Mouse (Mus musculus) heart, postnatal 0 days (tissue): ENCODE data around the gene Zranb1. TPM values are rescaled to one million over a fixed set of nuclear protein-coding genes. Genes with fewer than 3 reads are reported as not detected.
A peak's percentile ranks its signal among the peaks of the same experiment; 100 is the strongest.

Source experiments
- ATAC-seq: fragments of 200-750 bp; cut with Nextera tagmentation; 2 replicates; pipeline ENCODE4 v1.8.0; 2017; ENCODE audit warnings: low read depth, moderate number of reproducible peaks, moderate library complexity; ENCODE audit not compliant: insufficient read depth
- DNase-seq: peaks from one replicate; pipeline ENCODE4 v3.0.0-alpha.2; 2016; ENCODE audit warnings: low spot score
- H3K27ac ChIP-seq: fragments of 300-500 bp; sonication (generic); 2 replicates; pipeline ENCODE4 v1.5.1; 2014; ENCODE audit warnings: low read depth, mild to moderate bottlenecking
- H3K27me3 ChIP-seq: fragments of 300-500 bp; sonication (generic); 2 replicates; pipeline ENCODE4 v1.6.1; 2014; ENCODE audit warnings: low read length, mixed read lengths; ENCODE audit not compliant: control insufficient read depth, insufficient read depth
- H3K36me3 ChIP-seq: fragments of 300-500 bp; sonication (generic); replicated peaks from 2 replicates; pipeline ENCODE4 v1.6.1; 2014; ENCODE audit warnings: low read length, mixed read lengths; ENCODE audit not compliant: control insufficient read depth, insufficient read depth
- H3K4me1 ChIP-seq: fragments of 300-500 bp; sonication (generic); 2 replicates; pipeline ENCODE4 v1.6.1; 2014; ENCODE audit warnings: antibody characterized with exemption; ENCODE audit not compliant: control insufficient read depth, insufficient read depth
- H3K4me2 ChIP-seq: fragments of 300-500 bp; sonication (generic); 2 replicates; pipeline ENCODE4 v1.6.1; 2014; ENCODE audit warnings: low read depth, mild to moderate bottlenecking, low read length, moderate library complexity
- H3K4me3 ChIP-seq: fragments of 300-500 bp; sonication (generic); 2 replicates; pipeline ENCODE4 v1.5.1; 2014; ENCODE audit warnings: low read depth, low read length
- H3K9ac ChIP-seq: fragments of 300-500 bp; sonication (generic); replicated peaks from 2 replicates; pipeline ENCODE4 v1.6.1; 2014; ENCODE audit warnings: low read depth, low read length, mixed read lengths
- H3K9me3 ChIP-seq: fragments of 300-500 bp; sonication (generic); replicated peaks from 2 replicates; pipeline ENCODE4 v1.6.1; 2016; ENCODE audit warnings: low read length; ENCODE audit not compliant: control insufficient read depth
- CTCF ChIP-seq: IDR thresholded peaks from 2 replicates; pipeline ENCODE4 v1.5.1; 2016; ENCODE audit warnings: antibody characterized with exemption, control low read depth, low read depth
- EP300 ChIP-seq: IDR thresholded peaks from 2 replicates; pipeline ENCODE4 v1.6.1; 2016; ENCODE audit warnings: antibody characterized with exemption, low read depth
- WGBS: fragments of 180-500 bp; shearing (Covaris S2); extraction: QIAGEN DNeasy Blood & Tissue Kit; methylation state at CpG from one replicate; pipeline ENCODE4 v1.1.7; 2014; 5-methylcytosine and 5-hydroxymethylcytosine counted together
- polyA plus RNA-seq: library from polyadenylated mRNA; unstranded; fragments of >200 nt; fragmentation: Nextera tagmentation; extraction: Ambion mirVana; gene quantifications from 2 replicates; pipeline ENCODE4 v1.2.1, GENCODE M21; 2015
- total RNA-seq: library from RNA; depleted of rRNA; stranded (reverse); fragments of >200 nt; gene quantifications from 2 replicates; pipeline ENCODE4 v1.2.3, GENCODE M21; 2014; ENCODE audit warnings: low replicate concordance

The Zranb1 gene
- total and polyA plus RNA-seq, 2 experiments from 2014 or later, result 9.9 to 49.6 TPM

GRCm38 (mm10) chr7:133010477-133010876 lies 79.5 kb downstream of the Zranb1 start:
- Histone ChIP-seq H3K4me3 (no peak overlapping the region), H3K9ac (0 out of 2 replicates have a peak overlapping the region, but pooled peaks have one; percentile 18), H3K4me1 (peaks cover 69% of the 10 kb centered on the region), H3K27me3 (no peaks in the 10 kb centered on the region), H3K27ac (peak overlapping the region; percentile 70), H3K36me3 (peaks cover 15% of the 10 kb centered on the region; the same call in 1 of the 2 replicates), H3K9me3 (no peaks in the 10 kb centered on the region), H3K4me2 (no peak overlapping the region)
- 79% methylated on average over 3 of the region's 3 CpGs for WGBS
- DNase-seq, result no peak
- TF ChIP-seq EP300, result no peak
- no peak for TF ChIP-seq CTCF
- no peak for ATAC-seq

- peaks cover 9% of the 10 kb centered on the region; the same call in 1 of the 2 replicates for H3K36me3 ChIP-seq
- H3K27me3 ChIP-seq, result no peaks in the 10 kb centered on the region
- H3K4me3 ChIP-seq, result no peak overlapping the region
- peak overlapping the region; percentile 31; the same call in 1 of the 2 replicates for H3K4me2 ChIP-seq
- peak overlapping the region; percentile 70 for H3K27ac ChIP-seq
- no peaks in the 10 kb centered on the region for H3K9me3 ChIP-seq
- no peak for TF ChIP-seq CTCF
- no peak for TF ChIP-seq EP300
- ATAC-seq, result peak; percentile 72
- peaks cover 75% of the 10 kb centered on the region for H3K4me1 ChIP-seq
- peak; percentile 78 for DNase-seq
- WGBS, result 22% methylated on average over 5 of the region's 5 CpGs
- H3K9ac ChIP-seq, result no peak overlapping the region
Measured at GRCm38 (mm10) chr7:133011191-133011590, 80.2 kb downstream of the Zranb1 start.

- ATAC-seq, result no peak
- no peak for DNase-seq
- Histone ChIP-seq H3K27me3 (no peaks in the 10 kb centered on the region), H3K9me3 (no peaks in the 10 kb centered on the region), H3K9ac (no peak overlapping the region), H3K4me3 (no peak overlapping the region), H3K36me3 (peaks cover 9% of the 10 kb centered on the region; the same call in 1 of the 2 replicates), H3K4me2 (peak overlapping the region; percentile 31; the same call in 1 of the 2 replicates), H3K4me1 (peaks cover 75% of the 10 kb centered on the region), H3K27ac (peak overlapping the region; percentile 70)
- 20% methylated on average over 4 of the region's 4 CpGs for WGBS
- no peak for TF ChIP-seq CTCF
- no peak for TF ChIP-seq EP300
Measured at GRCm38 (mm10) chr7:133011611-133012010, 80.7 kb downstream of the Zranb1 start.

GRCm38 (mm10) chr7:133012637-133013366 lies 81.9 kb downstream of the Zranb1 start:
- TF ChIP-seq EP300, result no peak
- no peak for TF ChIP-seq CTCF
- peak overlapping the region; percentile 13; the same call in 1 of the 2 replicates for H3K4me2 ChIP-seq
- H3K27ac ChIP-seq, result peak overlapping the region; percentile 45; the same call in 1 of the 2 replicates
- DNase-seq (no peak), ATAC-seq (no peak)
- H3K9ac ChIP-seq, result no peak overlapping the region
- H3K36me3 ChIP-seq, result peaks cover 9% of the 10 kb centered on the region; the same call in 1 of the 2 replicates
- 31% methylated on average over 14 of the region's 14 CpGs for WGBS
- H3K4me3 ChIP-seq, result no peak overlapping the region
- H3K4me1 ChIP-seq, result peaks cover 67% of the 10 kb centered on the region
- no peaks in the 10 kb centered on the region for H3K27me3 ChIP-seq
- no peaks in the 10 kb centered on the region for H3K9me3 ChIP-seq

GRCm38 (mm10) chr7:133013923-133014322 lies 83.0 kb downstream of the Zranb1 start:
- ATAC-seq, result no peak
- Histone ChIP-seq H3K36me3 (peaks cover 9% of the 10 kb centered on the region; the same call in 1 of the 2 replicates), H3K4me1 (peaks cover 63% of the 10 kb centered on the region), H3K4me2 (no peak overlapping the region), H3K9me3 (no peaks in the 10 kb centered on the region), H3K9ac (no peak overlapping the region), H3K27me3 (no peaks in the 10 kb centered on the region), H3K27ac (no peak overlapping the region), H3K4me3 (no peak overlapping the region)
- WGBS, result 87% methylated on average over 10 of the region's 10 CpGs
- no peak for DNase-seq
- TF ChIP-seq EP300, result no peak
- TF ChIP-seq CTCF, result no peak
